Mouse (Mus musculus) gastrocnemius, postnatal 25 days (tissue): ENCODE results near the gene Ccdc181. TPM values are rescaled to one million over a fixed set of nuclear protein-coding genes. Genes with fewer than 3 reads are reported as not detected.

Experiments used
- DNase-seq: peaks from one replicate; pipeline ENCODE4 v3.0.0; 2022
- total RNA-seq, 2 experiments: library from RNA; stranded (reverse); gene quantifications; 1 replicate in 1 of 2; 2 replicates in 1 of 2; pipeline ENCODE4 v1.2.3; 2021

The Ccdc181 gene
- total RNA-seq, 2 experiments from 2014 or later = 6.3 to 8.2 TPM

DNA sequence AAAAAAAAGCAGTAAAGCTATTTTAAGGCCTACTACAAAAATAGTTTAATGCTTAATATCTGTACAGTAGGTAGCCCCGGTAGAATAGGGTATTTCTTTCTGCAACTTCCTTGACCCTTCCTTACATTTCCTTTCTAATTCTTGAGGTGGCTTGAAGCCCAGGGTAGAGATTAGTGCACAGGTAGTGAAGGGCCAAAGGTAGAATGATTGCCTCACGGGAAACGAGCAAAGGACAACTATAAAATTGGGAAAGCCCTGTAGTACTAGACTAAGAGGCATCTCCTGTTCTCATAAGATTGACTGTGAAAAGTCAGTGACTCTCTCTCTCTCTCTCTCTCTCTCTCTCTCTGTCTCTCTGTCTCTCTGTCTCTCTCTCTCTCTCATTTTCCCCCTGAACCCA lies 60.0 kb downstream of the Ccdc181 start:
- no peak for DNase-seq

DNA sequence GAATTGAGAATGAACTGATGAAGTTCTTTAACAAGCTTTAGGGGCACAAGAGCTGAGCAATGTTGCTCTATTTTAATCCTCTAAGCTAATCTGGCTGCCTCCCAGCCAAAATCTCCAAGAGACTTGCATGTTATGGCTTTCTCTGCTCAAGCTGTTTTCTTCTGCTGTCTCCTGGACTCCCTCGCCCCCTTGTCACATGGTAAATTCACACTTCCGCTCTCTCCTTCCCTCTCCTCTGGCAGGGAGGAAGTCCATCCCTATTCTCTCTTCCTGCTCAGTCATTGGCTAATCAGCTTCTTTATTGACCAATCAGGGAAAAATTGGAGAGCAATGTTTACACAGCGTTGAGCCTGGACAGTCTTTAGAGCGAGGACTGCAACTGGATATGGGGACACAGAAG lies 60.5 kb downstream of the Ccdc181 start:
- DNase-seq = no peak

Other genes with a start within 250 kb of the Ccdc181 start
- under 1 TPM in 1 of 2 experiments, not detected in 1; 0.08 TPM for gene Sele, start 227.4 kb upstream of the Ccdc181 start, total RNA-seq
- under 1 TPM; 0.08 to 0.15 TPM for gene Sell, start 213.6 kb upstream of the Ccdc181 start, total RNA-seq
- 1 to 10 TPM in 1 of 2 experiments, under 1 TPM in 1; 0.36 to 1.8 TPM for gene Selp, start 160.3 kb upstream of the Ccdc181 start, total RNA-seq
- under 1 TPM; 0.05 to 0.19 TPM for gene F5, start 123.7 kb upstream of the Ccdc181 start, total RNA-seq
- gene Slc19a2, start 26.5 kb upstream of the Ccdc181 start, total RNA-seq = 1 to 10 TPM; 3.3 to 4.0 TPM
- gene Nme7, start 28.5 kb downstream of the Ccdc181 start, total RNA-seq = 1 to 10 TPM; 1.6 to 1.8 TPM
- gene Blzf1, start 31.9 kb downstream of the Ccdc181 start, total RNA-seq = 10 to 100 TPM; 22.7 to 23.6 TPM
- gene Atp1b1, start 182.8 kb downstream of the Ccdc181 start, total RNA-seq = 100 to 1,000 TPM; 178 to 308 TPM